Mouse (Mus musculus) limb, embryonic 11.5 days (tissue): ENCODE measurements around the gene Figla. TPM values are rescaled to one million over a fixed set of nuclear protein-coding genes. Genes with fewer than 3 reads are reported as not detected.

Experiments used
- ATAC-seq: fragments of 200-750 bp; cut with Nextera tagmentation; 2 replicates; pipeline ENCODE4 v1.8.0; 2017; ENCODE audit warnings: low read depth; ENCODE audit not compliant: insufficient number of reproducible peaks, low FRiP score, low TSS enrichment
- DNase-seq: peaks from one replicate; pipeline ENCODE4 v3.0.0-alpha.2; 2015; ENCODE audit warnings: low spot score
- H3K27ac ChIP-seq: fragments of 300-500 bp; sonication (generic); replicated peaks from 2 replicates; pipeline ENCODE4 v1.5.1; 2014; ENCODE audit warnings: low read depth, mild to moderate bottlenecking, low read length
- H3K27me3 ChIP-seq: fragments of 300-500 bp; sonication (generic); 2 replicates; pipeline ENCODE4 v1.6.1; 2014; ENCODE audit warnings: mild to moderate bottlenecking, low read length, mixed read lengths; ENCODE audit not compliant: control insufficient read depth, insufficient read depth
- H3K36me3 ChIP-seq: fragments of 300-500 bp; sonication (generic); 2 replicates; pipeline ENCODE4 v1.6.1; 2014; ENCODE audit warnings: mild to moderate bottlenecking, low read length, moderate library complexity, mixed read lengths; ENCODE audit not compliant: control insufficient read depth, insufficient read depth
- H3K4me1 ChIP-seq: fragments of 300-500 bp; sonication (generic); 2 replicates; pipeline ENCODE4 v1.6.1; 2014; ENCODE audit warnings: low read length, mixed read lengths; ENCODE audit not compliant: control insufficient read depth, insufficient read depth
- H3K4me2 ChIP-seq: fragments of 300-500 bp; sonication (generic); 2 replicates; pipeline ENCODE4 v1.6.1; 2014; ENCODE audit warnings: low read depth, mild to moderate bottlenecking, moderate library complexity; ENCODE audit not compliant: severe bottlenecking
- H3K4me3 ChIP-seq: fragments of 300-500 bp; sonication (generic); 2 replicates; pipeline ENCODE4 v1.5.1; 2014; ENCODE audit warnings: low read depth, low read length
- H3K9ac ChIP-seq: fragments of 300-500 bp; sonication (generic); 2 replicates; pipeline ENCODE4 v1.6.1; 2014; ENCODE audit warnings: mild to moderate bottlenecking, low read length
- H3K9me3 ChIP-seq: fragments of 300-500 bp; sonication (generic); 2 replicates; pipeline ENCODE4 v1.6.1; 2016; ENCODE audit warnings: low read length; ENCODE audit not compliant: control insufficient read depth
- WGBS: fragments of 180-500 bp; shearing (Covaris S2); extraction: QIAGEN DNeasy Blood & Tissue Kit; methylation state at CpG from one replicate; pipeline ENCODE4 v1.1.7; 2014; 5-methylcytosine and 5-hydroxymethylcytosine counted together
- polyA plus RNA-seq: library from polyadenylated mRNA; unstranded; fragments of >200 nt; fragmentation: Nextera tagmentation; extraction: Ambion mirVana; gene quantifications from 2 replicates; pipeline ENCODE4 v1.2.1, GENCODE M21; 2014

Gene Figla
- polyA plus RNA-seq, 1 experiment from 2014 or later = not detected

- Histone ChIP-seq H3K4me2 (no peak overlapping the region), H3K27ac (no peak overlapping the region), H3K4me3 (no peak overlapping the region), H3K9ac (no peak overlapping the region), H3K9me3 (no peaks in the 10 kb centered on the region), H3K27me3 (no peaks in the 10 kb centered on the region), H3K36me3 (no peaks in the 10 kb centered on the region), H3K4me1 (no peaks in the 10 kb centered on the region)
- DNase-seq (no peak), ATAC-seq (no peak)
- 55% methylated on average over 4 of the region's 4 CpGs for WGBS
Measured at GRCm38 (mm10) chr6:86019415-86020237, 3.7 kb downstream of the Figla start.

GRCm38 (mm10) chr6:86020948-86021347 is 5.0 kb downstream of the Figla start:
- Histone ChIP-seq H3K9ac (no peak overlapping the region), H3K27ac (no peak overlapping the region), H3K4me3 (no peak overlapping the region), H3K27me3 (no peaks in the 10 kb centered on the region), H3K4me1 (no peaks in the 10 kb centered on the region), H3K4me2 (no peak overlapping the region), H3K36me3 (no peaks in the 10 kb centered on the region), H3K9me3 (no peaks in the 10 kb centered on the region)
- peak; percentile 67 for DNase-seq
- 20% methylated on average over 3 of the region's 3 CpGs for WGBS
- no peak for ATAC-seq

- no peak overlapping the region for H3K27ac ChIP-seq
- no peaks in the 10 kb centered on the region for H3K9me3 ChIP-seq
- no peak overlapping the region for H3K4me3 ChIP-seq
- H3K4me1 ChIP-seq = peaks cover 3% of the 10 kb centered on the region; the same call in 1 of the 2 replicates
- H3K9ac ChIP-seq = no peak overlapping the region
- no peak for ATAC-seq
- no peak for DNase-seq
- 85% methylated on average over 8 of the region's 8 CpGs for WGBS
- no peak overlapping the region for H3K4me2 ChIP-seq
- no peaks in the 10 kb centered on the region for H3K36me3 ChIP-seq
- H3K27me3 ChIP-seq = peaks cover 25% of the 10 kb centered on the region
Measured at GRCm38 (mm10) chr6:86026632-86027292, 10.8 kb downstream of the Figla start.

GRCm38 (mm10) chr6:86028150-86028549 is 12.2 kb downstream of the Figla start:
- no peaks in the 10 kb centered on the region for H3K9me3 ChIP-seq

GRCm38 (mm10) chr6:86028601-86029322 is 12.8 kb downstream of the Figla start, which contains the start of gene Add2:
Gene Add2 (plus strand): TSS chr6:86028681.
- peak within 1 kb of the TSS; percentile 76 for H3K9ac ChIP-seq
- H3K4me2 ChIP-seq = peak within 1 kb of the TSS; percentile 97
- no peaks in the 10 kb centered on the region for H3K36me3 ChIP-seq
- peaks cover 25% of the 10 kb centered on the region for H3K27me3 ChIP-seq
- under 1% methylated on average over 55 of the region's 56 CpGs for WGBS
- no peak within 1 kb of the TSS for H3K27ac ChIP-seq
- DNase-seq = peak; percentile 68
- 0 out of 2 replicates have a peak, but pooled peaks have one; percentile 65 for ATAC-seq
- peak within 1 kb of the TSS; percentile 59 for H3K4me3 ChIP-seq
- H3K4me1 ChIP-seq = peaks cover 3% of the 10 kb centered on the region; the same call in 1 of the 2 replicates
- H3K9me3 ChIP-seq = no peaks in the 10 kb centered on the region

More at GRCm38 (mm10) chr6:86028150-86028549, 12.2 kb downstream of the Figla start:
- Histone ChIP-seq H3K4me1 (peaks cover 3% of the 10 kb centered on the region; the same call in 1 of the 2 replicates), H3K27me3 (peaks cover 25% of the 10 kb centered on the region), H3K4me2 (peak overlapping the region; percentile 97; the same call in 1 of the 2 replicates), H3K36me3 (no peaks in the 10 kb centered on the region), H3K9ac (peak overlapping the region; percentile 76), H3K4me3 (peak overlapping the region; percentile 59), H3K27ac (no peak overlapping the region)
- DNase-seq (no peak), ATAC-seq (no peak)
- 61% methylated on average over 2 of the region's 2 CpGs for WGBS

- Histone ChIP-seq H3K4me1 (peaks cover 3% of the 10 kb centered on the region; the same call in 1 of the 2 replicates), H3K9me3 (no peaks in the 10 kb centered on the region), H3K4me2 (peak overlapping the region; percentile 97), H3K27me3 (peaks cover 25% of the 10 kb centered on the region), H3K36me3 (no peaks in the 10 kb centered on the region), H3K9ac (peak overlapping the region; percentile 76), H3K27ac (no peak overlapping the region), H3K4me3 (peak overlapping the region; percentile 59)
- DNase-seq = no peak
- ATAC-seq = no peak
- 13% methylated on average over 6 of the region's 6 CpGs for WGBS
Measured at GRCm38 (mm10) chr6:86029323-86029713, 13.3 kb downstream of the Figla start.

GRCm38 (mm10) chr6:86031527-86031926 is 15.6 kb downstream of the Figla start:
- Histone ChIP-seq H3K9me3 (no peaks in the 10 kb centered on the region), H3K4me2 (no peak overlapping the region), H3K4me3 (no peak overlapping the region), H3K4me1 (peaks cover 3% of the 10 kb centered on the region; the same call in 1 of the 2 replicates), H3K9ac (no peak overlapping the region), H3K27ac (no peak overlapping the region), H3K27me3 (peaks cover 25% of the 10 kb centered on the region), H3K36me3 (no peaks in the 10 kb centered on the region)
- no peak for DNase-seq
- no peak for ATAC-seq
- WGBS = 84% methylated on average over 2 of the region's 2 CpGs

GRCm38 (mm10) chr6:86033635-86034034 is 17.7 kb downstream of the Figla start:
- no peak for DNase-seq
- WGBS = 67% methylated on average over 1 of the region's 1 CpGs
- Histone ChIP-seq H3K4me2 (no peak overlapping the region), H3K27ac (no peak overlapping the region), H3K27me3 (peaks cover 14% of the 10 kb centered on the region), H3K9me3 (no peaks in the 10 kb centered on the region), H3K4me1 (peaks cover 3% of the 10 kb centered on the region; the same call in 1 of the 2 replicates), H3K9ac (no peak overlapping the region), H3K4me3 (no peak overlapping the region), H3K36me3 (no peaks in the 10 kb centered on the region)
- ATAC-seq = no peak
